Mouse (Mus musculus) ES-E14 (cell line): ENCODE measurements around the gene Itpr1.

ENCODE experiments used
- HCFC1 ChIP-seq: IDR thresholded peaks from 2 replicates; pipeline ENCODE4 v1.6.1; 2012; ENCODE audit warnings: low read length, inconsistent platforms, borderline replicate concordance; ENCODE audit not compliant: insufficient read depth
- MAFK ChIP-seq: IDR thresholded peaks from 2 replicates; pipeline ENCODE4 v1.6.1; 2014; ENCODE audit warnings: mild to moderate bottlenecking, low read depth, low read length, inconsistent platforms; ENCODE audit not compliant: insufficient read depth

GRCm38 (mm10) chr6:108572646-108573045 lies 359.8 kb downstream of the Itpr1 start:
- TF ChIP-seq MAFK = no peak
- TF ChIP-seq HCFC1 = no peak
